ENCODE assay signal across 8 mouse cellular contexts in genomic region chr13:38528687-38529294, GRCm38 (mm10). TPM values are rescaled to one million over a fixed set of nuclear protein-coding genes. Genes with fewer than 3 reads are reported as not detected.
DNase-seq lines count a peak whose midpoint lies in the region; ATAC-seq and TF ChIP-seq lines count a peak whose summit lies in the region.

Gene Txndc5, minus strand, starts transcription at chr13:38528824.

- peak; percentile 18 for ATAC-seq in forebrain, embryonic 15.5 days (replicated peaks)
- no peak for ATAC-seq in liver, embryonic 12.5 days

- H3K36me3 ChIP-seq in forebrain, embryonic 15.5 days: no peaks in the 10 kb centered on the region
- peaks cover 5% of the 10 kb centered on the region for H3K36me3 ChIP-seq in hindbrain, embryonic 10.5 days
- no peaks in the 10 kb centered on the region for H3K36me3 ChIP-seq in liver, embryonic 12.5 days
- H3K36me3 ChIP-seq in myocyte (ENCODE audit: control insufficient read depth, insufficient read depth): no peaks in the 10 kb centered on the region

- peak within 1 kb of the TSS; percentile 64 for H3K4me3 ChIP-seq in cerebellum, adult 2 months (replicated peaks; ENCODE audit: insufficient read depth, low read depth, low read length)
- peak within 1 kb of the TSS; percentile 75 for H3K4me3 ChIP-seq in forebrain, embryonic 15.5 days
- peak within 1 kb of the TSS; percentile 90 for H3K4me3 ChIP-seq in hindbrain, embryonic 10.5 days
- peak within 1 kb of the TSS; percentile 84 for H3K4me3 ChIP-seq in liver, embryonic 12.5 days
- peak within 1 kb of the TSS; percentile 62 for H3K4me3 ChIP-seq in myocyte

- no peak for TF ChIP-seq CTCF in cerebellum, adult 2 months (IDR thresholded peaks at IDR 0.05; ENCODE audit: borderline replicate concordance, insufficient read depth, low read depth, low read length)

- H3K9me3 ChIP-seq in forebrain, embryonic 15.5 days: no peaks in the 10 kb centered on the region
- H3K9me3 ChIP-seq in hindbrain, embryonic 10.5 days: no peaks in the 10 kb centered on the region
- H3K9me3 ChIP-seq in liver, embryonic 12.5 days (replicated peaks): no peaks in the 10 kb centered on the region

- peak within 1 kb of the TSS; percentile 80 for H3ac ChIP-seq in myocyte (ENCODE audit: control insufficient read depth, insufficient read length)

- H3K4me1 ChIP-seq in cerebellum, adult 2 months (ENCODE audit: control insufficient read depth, insufficient read depth, low read length): no peaks in the 10 kb centered on the region; the same call in 1 of the 2 replicates
- peaks cover 15% of the 10 kb centered on the region for H3K4me1 ChIP-seq in forebrain, embryonic 15.5 days
- peaks cover 32% of the 10 kb centered on the region for H3K4me1 ChIP-seq in hindbrain, embryonic 10.5 days (replicated peaks)
- H3K4me1 ChIP-seq in liver, embryonic 12.5 days: peaks cover 43% of the 10 kb centered on the region

- no peaks in the 10 kb centered on the region for H3K27me3 ChIP-seq in cerebellum, adult 2 months (ENCODE audit: control insufficient read depth, insufficient read depth, low read length)
- H3K27me3 ChIP-seq in forebrain, embryonic 15.5 days: no peaks in the 10 kb centered on the region
- H3K27me3 ChIP-seq in hindbrain, embryonic 10.5 days (ENCODE audit: insufficient read depth, poor library complexity, severe bottlenecking): no peaks in the 10 kb centered on the region
- H3K27me3 ChIP-seq in liver, embryonic 12.5 days (replicated peaks): peaks cover 43% of the 10 kb centered on the region
- H3K27me3 ChIP-seq in myocyte (ENCODE audit: control insufficient read depth, insufficient read depth, insufficient read length): no peaks in the 10 kb centered on the region

- peak within 1 kb of the TSS; percentile 20; the same call in 1 of the 2 replicates for H3K27ac ChIP-seq in cerebellum, adult 2 months (ENCODE audit: insufficient read depth, low read length)
- H3K27ac ChIP-seq in forebrain, embryonic 15.5 days (replicated peaks): peak within 1 kb of the TSS; percentile 76
- H3K27ac ChIP-seq in hindbrain, embryonic 10.5 days: peak within 1 kb of the TSS; percentile 93
- H3K27ac ChIP-seq in liver, embryonic 12.5 days: peak within 1 kb of the TSS; percentile 84

- TF ChIP-seq POLR2A in cerebellum, adult 2 months (IDR thresholded peaks at IDR 0.05; ENCODE audit: borderline replicate concordance, insufficient read depth, low read length): no peak
- TF ChIP-seq POLR2A in myocyte (IDR thresholded peaks at IDR 0.05; ENCODE audit: insufficient read length, low read depth): no peak

- no peak for DNase-seq in cerebellum, adult 2 months
- no peak for DNase-seq in cerebellum, postnatal 4 days (ENCODE audit: low spot score in 2 of 2)
- peak; percentile 54 for DNase-seq in adrenal gland, adult 2 months
- DNase-seq in hindbrain, embryonic 10.5 days (ENCODE audit: low spot score): no peak
- no peak for DNase-seq in embryo, embryonic 11 days

- peaks cover 31% of the 10 kb centered on the region for H3K79me2 ChIP-seq in myocyte (ENCODE audit: control insufficient read depth, insufficient read depth)

- H3K4me2 ChIP-seq in forebrain, embryonic 15.5 days (replicated peaks): peak within 1 kb of the TSS; percentile 86
- peak within 1 kb of the TSS; percentile 100 for H3K4me2 ChIP-seq in liver, embryonic 12.5 days
- peak within 1 kb of the TSS; percentile 99 for H3K4me2 ChIP-seq in myocyte (ENCODE audit: low read depth)

- WGBS in cerebellum, adult 2 months: 38% methylated on average over 9 of the region's 9 CpGs
- 54% methylated on average over 9 of the region's 9 CpGs for WGBS in forebrain, embryonic 15.5 days
- 61% methylated on average over 9 of the region's 9 CpGs for WGBS in hindbrain, embryonic 10.5 days
- 47% methylated on average over 9 of the region's 9 CpGs for WGBS in liver, embryonic 12.5 days (ENCODE audit: insufficient replicate concordance)

- peak within 1 kb of the TSS; percentile 72 for H3K9ac ChIP-seq in forebrain, embryonic 15.5 days (replicated peaks)
- peak within 1 kb of the TSS; percentile 88 for H3K9ac ChIP-seq in liver, embryonic 12.5 days

TF ChIP-seq in myocyte, 11 proteins besides CTCF, POLR2A, EP300 and RAD21:
- TF ChIP-seq MYOD1 (IDR thresholded peaks at IDR 0.05; ENCODE audit: control insufficient read depth in 1 of 3, insufficient read length in 2 of 3, low read depth in 2 of 3): peak in 2 of 3 experiments; percentile 63 to 78
- 0 out of 2 replicates have a peak, but pooled peaks have one; percentile 14 for TF ChIP-seq CEBPB (IDR thresholded peaks at IDR 0.05; ENCODE audit: insufficient read depth, poor library complexity, severe bottlenecking)
- TF ChIP-seq MYOG (IDR thresholded peaks at IDR 0.05; ENCODE audit: control insufficient read depth in 1 of 3, insufficient read depth in 1 of 3, insufficient read length in 2 of 3, low read depth in 2 of 3): peak in 1 of 3 experiments; percentile 73
- no peak for TF ChIP-seq TCF12 (IDR thresholded peaks at IDR 0.05; ENCODE audit: insufficient read depth, poor library complexity, severe bottlenecking)
- TF ChIP-seq POLR2AphosphoS2 (IDR thresholded peaks at IDR 0.05; ENCODE audit: insufficient read length, low read depth): no peak
- TF ChIP-seq TCF3 (IDR thresholded peaks at IDR 0.05; ENCODE audit: insufficient read length, low read depth): no peak
- TF ChIP-seq E2F4 (IDR thresholded peaks at IDR 0.05; ENCODE audit: insufficient read depth): no peak

RNA-seq across cellular contexts. Expression of gene Txndc5, which starts in this region (rescaled TPM):
- 38.7 and 41.8 TPM in 2 replicates for polyA plus RNA-seq in cerebellum, adult 2 months (2012; rRNA removed)
- total RNA-seq in adrenal gland, adult 2 months (2021): 100 to 1,000 TPM; 150 to 169 TPM
- polyA plus RNA-seq in adrenal gland, adult 2 months (2012; rRNA removed): 299 and 338 TPM in 2 replicates
- 56.0 and 60.5 TPM in 2 replicates for polyA plus RNA-seq in forebrain, embryonic 15.5 days (2015; fragmentation: Nextera tagmentation; extraction: Ambion mirVana)
- 141 and 159 TPM in 2 replicates for polyA plus RNA-seq in hindbrain, embryonic 10.5 days (2016; fragmentation: Nextera tagmentation; extraction: Ambion mirVana)
- 102 and 104 TPM in 2 replicates for polyA plus RNA-seq in liver, embryonic 12.5 days (2016; fragmentation: Nextera tagmentation; extraction: Ambion mirVana)
- polyA plus RNA-seq in myocyte (2012; fragmentation: generic; extraction: Trizol): 127 TPM

Comparison
In these comparisons a context has a peak if more than half of its experiments do, and no peak if none do; other contexts are left out.
1. H3K27ac ChIP-seq: peak in every context shown above with its lines; median percentile 93 in hindbrain, embryonic 10.5 days; 84 in liver, embryonic 12.5 days; 76 in forebrain, embryonic 15.5 days; 20 in cerebellum, adult 2 months.